Comparison of ENCODE assay signal across 8 mouse cellular contexts in genomic region chr5:92003011-92003410, GRCm38 (mm10). TPM values are rescaled to one million over a fixed set of nuclear protein-coding genes. Genes with fewer than 3 reads are reported as not detected.
DNase-seq lines count a peak whose midpoint lies in the region; ATAC-seq lines count a peak whose summit lies in the region.

No protein-coding gene starts in this region.

- H3K36me3 ChIP-seq in hindbrain, embryonic 16.5 days (ENCODE audit: control insufficient read depth, insufficient read depth, low read length): no peaks in the 10 kb centered on the region
- no peaks in the 10 kb centered on the region for H3K36me3 ChIP-seq in midbrain, embryonic 11.5 days (ENCODE audit: control insufficient read depth, insufficient read depth, low read length)

- peaks cover 4% of the 10 kb centered on the region; the same call in 1 of the 2 replicates for H3K9me3 ChIP-seq in hindbrain, embryonic 16.5 days (ENCODE audit: control insufficient read depth, low read length)
- no peaks in the 10 kb centered on the region; the same call in 1 of the 2 replicates for H3K9me3 ChIP-seq in midbrain, embryonic 11.5 days (ENCODE audit: control insufficient read depth, low read length)

- H3K4me1 ChIP-seq in hindbrain, embryonic 16.5 days (ENCODE audit: control insufficient read depth, insufficient read depth, low read depth, low read length): no peaks in the 10 kb centered on the region
- no peaks in the 10 kb centered on the region for H3K4me1 ChIP-seq in midbrain, embryonic 11.5 days (ENCODE audit: control insufficient read depth, insufficient read depth, low read length)

- 71% methylated on average over 2 of the region's 2 CpGs for WGBS in hindbrain, embryonic 16.5 days
- WGBS in midbrain, embryonic 11.5 days: 63% methylated on average over 2 of the region's 2 CpGs

- no peak overlapping the region for H3K27ac ChIP-seq in hindbrain, embryonic 16.5 days (ENCODE audit: low read depth, low read length)
- no peak overlapping the region for H3K27ac ChIP-seq in midbrain, embryonic 11.5 days (ENCODE audit: low read depth, low read length)

- ATAC-seq in hindbrain, embryonic 16.5 days: peak; percentile 79
- ATAC-seq in midbrain, embryonic 11.5 days (ENCODE audit: low FRiP score): peak; percentile 40; the same call in 1 of the 2 replicates

- H3K27me3 ChIP-seq in hindbrain, embryonic 16.5 days (replicated peaks; ENCODE audit: control insufficient read depth, insufficient read depth, low read length): no peaks in the 10 kb centered on the region
- no peaks in the 10 kb centered on the region for H3K27me3 ChIP-seq in midbrain, embryonic 11.5 days (ENCODE audit: control insufficient read depth, insufficient read depth, low read length)

- no peak overlapping the region for H3K9ac ChIP-seq in hindbrain, embryonic 16.5 days (ENCODE audit: low read depth, low read length)
- no peak overlapping the region for H3K9ac ChIP-seq in midbrain, embryonic 11.5 days (ENCODE audit: low read length)

- no peak overlapping the region for H3K4me2 ChIP-seq in hindbrain, embryonic 16.5 days (ENCODE audit: low read length)
- H3K4me2 ChIP-seq in midbrain, embryonic 11.5 days: no peak overlapping the region

- intact Hi-C loops in heart, postnatal 10 days (cut with DNase I): loop anchor here (2.0 kb wide), 3 partner anchors 90 to 538 kb away; partner anchors contain the start of gene Parm1

- no peak overlapping the region for H3K4me3 ChIP-seq in hindbrain, embryonic 16.5 days (ENCODE audit: low read length)
- H3K4me3 ChIP-seq in midbrain, embryonic 11.5 days (ENCODE audit: low read depth, low read length): no peak overlapping the region

- DNase-seq in heart, postnatal 10 days: peak; percentile 22 to 44
- no peak for DNase-seq in heart, adult 9 months (ENCODE audit: low spot score in 2 of 2)
- peak; percentile 48 for DNase-seq in CD4-positive helper T cell, adult 2 months (ENCODE audit: low read depth, low spot score)
- DNase-seq in T-cell, adult 2 months (ENCODE audit: low spot score): peak; percentile 32
- no peak for DNase-seq in midbrain, embryonic 11.5 days (ENCODE audit: low spot score, missing footprints)
- peak; percentile 3 for DNase-seq in yolk sac, embryonic 10.5 days (ENCODE audit: low spot score)
- DNase-seq in gastrocnemius, adult 8-10 months (ENCODE audit: low spot score in 2 of 2): no peak

RNA-seq across cellular contexts. Expression of gene Odaph, which starts 15.7 kb away (rescaled TPM):
- total RNA-seq in heart, postnatal 10 days (2021): not detected
- 0.43 and 0.65 TPM in 2 replicates for polyA plus RNA-seq in hindbrain, embryonic 16.5 days (2015; fragmentation: Nextera tagmentation; extraction: Ambion mirVana)
- polyA plus RNA-seq in midbrain, embryonic 11.5 days (2014; fragmentation: Nextera tagmentation; extraction: Ambion mirVana): not detected in 2 replicates
- total RNA-seq in gastrocnemius, adult 8-10 months (2022): not detected

RNA-seq across cellular contexts. Expression of gene Rchy1, which starts 40.1 kb away (rescaled TPM):
- 10 to 100 TPM; 38.3 to 42.3 TPM for total RNA-seq in heart, postnatal 10 days (2021)
- polyA plus RNA-seq in hindbrain, embryonic 16.5 days (2015; fragmentation: Nextera tagmentation; extraction: Ambion mirVana): 77.9 and 78.5 TPM in 2 replicates
- polyA plus RNA-seq in midbrain, embryonic 11.5 days (2014; fragmentation: Nextera tagmentation; extraction: Ambion mirVana): 40.9 and 45.6 TPM in 2 replicates
- total RNA-seq in gastrocnemius, adult 8-10 months (2022): 10 to 100 TPM; 28.4 to 32.2 (median 29.0) TPM

RNA-seq across cellular contexts. Expression of gene Cdkl2, which starts 40.7 kb away (rescaled TPM):
- total RNA-seq in heart, postnatal 10 days (2021): 1 to 10 TPM; 2.9 to 3.1 TPM
- 19.7 and 24.9 TPM in 2 replicates for polyA plus RNA-seq in hindbrain, embryonic 16.5 days (2015; fragmentation: Nextera tagmentation; extraction: Ambion mirVana)
- polyA plus RNA-seq in midbrain, embryonic 11.5 days (2014; fragmentation: Nextera tagmentation; extraction: Ambion mirVana): 0.37 and 0.48 TPM in 2 replicates
- 1 to 10 TPM; 4.2 to 7.5 (median 5.7) TPM for total RNA-seq in gastrocnemius, adult 8-10 months (2022)

Comparison
In these comparisons a context has a peak if more than half of its experiments do, and no peak if none do; other contexts are left out.
1. DNase-seq: peak in heart, postnatal 10 days (2 of 2), CD4-positive helper T cell, adult 2 months (single experiment), T-cell, adult 2 months (single experiment) and yolk sac, embryonic 10.5 days (single experiment); none in heart, adult 9 months (0 of 2), midbrain, embryonic 11.5 days (single experiment) and gastrocnemius, adult 8-10 months (0 of 2).